Mouse (Mus musculus) small intestine, adult 2 months (tissue): ENCODE measurements around the gene Olfr566. TPM values are rescaled to one million over a fixed set of nuclear protein-coding genes. Genes with fewer than 3 reads are reported as not detected.

Experiments used
- H3K27ac ChIP-seq: fragments of 200-500 bp; 2 replicates; pipeline ENCODE4 v1.5.1; 2012; ENCODE audit warnings: low read depth, low read length, control low read depth, inconsistent platforms; ENCODE audit not compliant: insufficient read depth
- H3K27me3 ChIP-seq: fragments of 200-500 bp; 2 replicates; pipeline ENCODE4 v1.6.1; 2012; ENCODE audit warnings: mild to moderate bottlenecking, moderate library complexity, low read length, inconsistent platforms; ENCODE audit not compliant: control insufficient read depth, insufficient read depth
- H3K36me3 ChIP-seq: fragments of 200-500 bp; 2 replicates; pipeline ENCODE4 v1.6.1; 2012; ENCODE audit warnings: mild to moderate bottlenecking, low read length, control low read depth, inconsistent platforms; ENCODE audit not compliant: control insufficient read depth, insufficient read depth
- H3K4me1 ChIP-seq: fragments of 200-500 bp; 2 replicates; pipeline ENCODE4 v1.6.1; 2012; ENCODE audit warnings: low read length, inconsistent platforms, mixed read lengths; ENCODE audit not compliant: control insufficient read depth, insufficient read depth, insufficient read length
- H3K4me3 ChIP-seq: fragments of 200-500 bp; 2 replicates; pipeline ENCODE4 v1.5.1; 2012; ENCODE audit warnings: low read depth, mild to moderate bottlenecking, control low read depth, inconsistent platforms, low read length, moderate library complexity
- CTCF ChIP-seq: fragments of 200-500 bp; IDR thresholded peaks from 2 replicates; pipeline ENCODE4 v1.5.1; 2012; ENCODE audit warnings: low read depth, mild to moderate bottlenecking, control low read depth, inconsistent platforms, low read length, moderate library complexity, mixed read lengths; ENCODE audit not compliant: insufficient replicate concordance, insufficient read length; ENCODE audit errors: extremely low read depth
- POLR2A ChIP-seq: fragments of 200-500 bp; IDR thresholded peaks from 2 replicates; pipeline ENCODE4 v1.6.1; 2012; ENCODE audit warnings: low read depth, mild to moderate bottlenecking, control low read depth, inconsistent platforms, low read length, moderate library complexity
- WGBS: fragments of 180-500 bp; shearing (Covaris S2); methylation state at CpG from one replicate; pipeline ENCODE4 v1.1.7; 2018; 5-methylcytosine and 5-hydroxymethylcytosine counted together
- polyA plus RNA-seq: library from polyadenylated mRNA; depleted of rRNA; stranded (reverse); fragments of >200 nt; gene quantifications from 2 replicates; pipeline ENCODE4 v1.2.3, GENCODE M21; 2012; rRNA removed

The Olfr566 gene
- polyA plus RNA-seq: not detected in 2 replicates

GRCm38 (mm10) chr7:102858665-102859064 lies at the start of gene Olfr566:
Gene Olfr566, minus strand, starts transcription at chr7:102858765.
- WGBS: 80% methylated on average over 1 of the region's 1 CpGs
- no peaks in the 10 kb centered on the region for H3K27me3 ChIP-seq
- TF ChIP-seq POLR2A: no peak
- TF ChIP-seq CTCF: no peak

GRCm38 (mm10) chr7:102890782-102891181 lies 32.2 kb upstream of the Olfr566 start, which contains the start of gene Olfr569:
Gene Olfr569, minus strand, starts transcription at chr7:102890882.
- Histone ChIP-seq H3K4me1 (no peaks in the 10 kb centered on the region), H3K27me3 (no peaks in the 10 kb centered on the region), H3K4me3 (no peak within 1 kb of the TSS), H3K36me3 (no peaks in the 10 kb centered on the region), H3K27ac (no peak within 1 kb of the TSS)
- no peak for TF ChIP-seq CTCF
- no peak for TF ChIP-seq POLR2A
- WGBS: 62% methylated on average over 3 of the region's 3 CpGs

More at GRCm38 (mm10) chr7:102858665-102859064, at the start of gene Olfr566:
- H3K36me3 ChIP-seq: no peaks in the 10 kb centered on the region
- no peak within 1 kb of the TSS for H3K4me3 ChIP-seq
- no peak within 1 kb of the TSS for H3K27ac ChIP-seq
- H3K4me1 ChIP-seq: no peaks in the 10 kb centered on the region

- no peaks in the 10 kb centered on the region for H3K27me3 ChIP-seq
- H3K4me1 ChIP-seq: no peaks in the 10 kb centered on the region
- H3K36me3 ChIP-seq: no peaks in the 10 kb centered on the region
- TF ChIP-seq CTCF (no peak), POLR2A (no peak)
- no peak within 1 kb of the TSS for H3K4me3 ChIP-seq
- no peak within 1 kb of the TSS for H3K27ac ChIP-seq
These were observed 18.3 kb upstream of the Olfr566 start, which contains the start of gene Olfr568 for GRCm38 (mm10) chr7:102876822-102877221. Gene Olfr568, plus strand, starts transcription at chr7:102877122.

GRCm38 (mm10) chr7:102855807-102856206 lies 2.8 kb downstream of the Olfr566 start:
- H3K27me3 ChIP-seq: no peaks in the 10 kb centered on the region
- TF ChIP-seq CTCF (no peak), POLR2A (no peak)
- no peak overlapping the region for H3K27ac ChIP-seq
- H3K36me3 ChIP-seq: no peaks in the 10 kb centered on the region
- H3K4me1 ChIP-seq: no peaks in the 10 kb centered on the region
- H3K4me3 ChIP-seq: no peak overlapping the region

Other genes with a start within 250 kb of the Olfr566 start
- gene Olfr553, start 240.5 kb downstream of the Olfr566 start, polyA plus RNA-seq: not detected in 2 replicates
- gene Olfr554, start 220.3 kb downstream of the Olfr566 start, polyA plus RNA-seq: not detected in 2 replicates
- not detected in 2 replicates for gene Olfr555, start 199.9 kb downstream of the Olfr566 start, polyA plus RNA-seq
- not detected in 2 replicates for gene Olfr556, start 193.9 kb downstream of the Olfr566 start, polyA plus RNA-seq
- gene Trim68, start 171.4 kb downstream of the Olfr566 start, polyA plus RNA-seq: 1.7 and 2.2 TPM in 2 replicates
- not detected in 2 replicates for gene Olfr557, start 162.9 kb downstream of the Olfr566 start, polyA plus RNA-seq
- gene Olfr558, start 156.6 kb downstream of the Olfr566 start, polyA plus RNA-seq: 0.11 and 0.63 TPM in 2 replicates
- gene Olfr33, start 139.7 kb downstream of the Olfr566 start, polyA plus RNA-seq: not detected in 2 replicates
- not detected in 2 replicates for gene Olfr559, start 131.3 kb downstream of the Olfr566 start, polyA plus RNA-seq
- not detected in 2 replicates for gene Olfr560, start 99.4 kb downstream of the Olfr566 start, polyA plus RNA-seq
- gene Olfr78, start 99.3 kb downstream of the Olfr566 start, polyA plus RNA-seq: 0.55 and 0.71 TPM in 2 replicates
- gene Olfr561, start 87.5 kb downstream of the Olfr566 start, polyA plus RNA-seq: not detected in 2 replicates
- not detected in 2 replicates for gene Olfr564, start 55.3 kb downstream of the Olfr566 start, polyA plus RNA-seq
- not detected in 2 replicates for gene Olfr568, start 18.4 kb upstream of the Olfr566 start, polyA plus RNA-seq
- gene Olfr569, start 32.1 kb upstream of the Olfr566 start, polyA plus RNA-seq: not detected in 2 replicates
- gene Olfr570, start 35.8 kb upstream of the Olfr566 start, polyA plus RNA-seq: not detected in 2 replicates
- gene Olfr571, start 58.8 kb upstream of the Olfr566 start, polyA plus RNA-seq: not detected in 2 replicates
- gene Olfr572, start 65.6 kb upstream of the Olfr566 start, polyA plus RNA-seq: not detected in 2 replicates
- not detected in 2 replicates for gene Olfr573-ps1, start 83.8 kb upstream of the Olfr566 start, polyA plus RNA-seq
- not detected in 2 replicates for gene Olfr574, start 89.7 kb upstream of the Olfr566 start, polyA plus RNA-seq
- gene Olfr575, start 100.0 kb upstream of the Olfr566 start, polyA plus RNA-seq: not detected in 2 replicates
- not detected in 2 replicates for gene Olfr576, start 103.9 kb upstream of the Olfr566 start, polyA plus RNA-seq
- not detected in 2 replicates for gene Olfr577, start 117.2 kb upstream of the Olfr566 start, polyA plus RNA-seq
- gene Olfr578, start 130.6 kb upstream of the Olfr566 start, polyA plus RNA-seq: not detected in 2 replicates
- not detected in 2 replicates for gene Olfr582, start 179.3 kb upstream of the Olfr566 start, polyA plus RNA-seq
- gene Olfr583, start 192.5 kb upstream of the Olfr566 start, polyA plus RNA-seq: not detected in 2 replicates
- not detected in 2 replicates for gene Olfr584, start 223.1 kb upstream of the Olfr566 start, polyA plus RNA-seq
- not detected in 2 replicates for gene Olfr585, start 239.0 kb upstream of the Olfr566 start, polyA plus RNA-seq